Mouse (Mus musculus) thymus, postnatal 25 days (tissue): Measurements from ENCODE around the gene Enpp5.

Experiments
- DNase-seq: peaks from one replicate; pipeline ENCODE4 v3.0.0; 2022

Gene Enpp5

GRCm38 (mm10) chr17:44078631-44079350, at the start of gene Enpp5:
Gene Enpp5, plus strand, starts transcription at chr17:44078813.
- peak; percentile 84 for DNase-seq

GRCm38 (mm10) chr17:44029616-44030015, 49.0 kb upstream of the Enpp5 start:
- DNase-seq: no peak

- no peak for DNase-seq
These were observed 47.6 kb upstream of the Enpp5 start for GRCm38 (mm10) chr17:44030776-44031587.

GRCm38 (mm10) chr17:44035005-44035404, 43.6 kb upstream of the Enpp5 start:
- DNase-seq: no peak

- no peak for DNase-seq
These were observed 40.0 kb upstream of the Enpp5 start for GRCm38 (mm10) chr17:44038656-44039055.

GRCm38 (mm10) chr17:44040449-44040848, 38.2 kb upstream of the Enpp5 start:
- no peak for DNase-seq

GRCm38 (mm10) chr17:44042301-44042700, 36.3 kb upstream of the Enpp5 start:
- no peak for DNase-seq

- no peak for DNase-seq
These were observed 35.8 kb upstream of the Enpp5 start for GRCm38 (mm10) chr17:44042861-44043260.

GRCm38 (mm10) chr17:44053427-44053826, 25.2 kb upstream of the Enpp5 start:
- no peak for DNase-seq

GRCm38 (mm10) chr17:44057123-44057522, 21.5 kb upstream of the Enpp5 start:
- DNase-seq: no peak

GRCm38 (mm10) chr17:44058145-44058544, 20.5 kb upstream of the Enpp5 start:
- no peak for DNase-seq

GRCm38 (mm10) chr17:44060781-44061180, 17.8 kb upstream of the Enpp5 start:
- DNase-seq: no peak

- DNase-seq: no peak
These were observed 17.2 kb upstream of the Enpp5 start for GRCm38 (mm10) chr17:44061289-44061890.

- DNase-seq: no peak
These were observed 9.7 kb upstream of the Enpp5 start for GRCm38 (mm10) chr17:44068876-44069275.

- DNase-seq: no peak
These were observed 6.9 kb upstream of the Enpp5 start for GRCm38 (mm10) chr17:44071680-44072079.

- no peak for DNase-seq
These were observed 3.0 kb upstream of the Enpp5 start for GRCm38 (mm10) chr17:44075601-44076000.

GRCm38 (mm10) chr17:44076051-44076680, 2.4 kb upstream of the Enpp5 start:
- DNase-seq: peak; percentile 15

GRCm38 (mm10) chr17:44077146-44077842, 1.3 kb upstream of the Enpp5 start:
- DNase-seq: no peak

- no peak for DNase-seq
These were observed 811 bp upstream of the Enpp5 start for GRCm38 (mm10) chr17:44077843-44078160.

GRCm38 (mm10) chr17:44083156-44083555, 4.5 kb downstream of the Enpp5 start:
- DNase-seq: no peak

- DNase-seq: no peak
These were observed 9.6 kb downstream of the Enpp5 start for GRCm38 (mm10) chr17:44088226-44088625.

- no peak for DNase-seq
These were observed 12.3 kb downstream of the Enpp5 start for GRCm38 (mm10) chr17:44090916-44091315.

GRCm38 (mm10) chr17:44091512-44091911, 12.9 kb downstream of the Enpp5 start:
- no peak for DNase-seq
